Mouse (Mus musculus): Measurements from ENCODE around the gene Grin3a. TPM values are rescaled to one million over a fixed set of nuclear protein-coding genes. Genes with fewer than 3 reads are reported as not detected.
"Not testable (repeated sequence)": the region's sequence is repeated elsewhere in the genome, so short reads cannot be mapped to it uniquely, and the experiment has no call there.

Grin3a gene
- polyA plus RNA-seq, 2 experiments = 0.02 to 0.03 TPM

GRCm38 (mm10) chr4:49623916-49624315, 221.6 kb downstream of the Grin3a start:
- no peak overlapping the region for H3K27ac ChIP-seq
- no peaks in the 10 kb centered on the region for H3K9me3 ChIP-seq (ENCODE audit: control insufficient read depth, low read length)
- WGBS (ENCODE audit: insufficient replicate concordance) = 75% methylated on average over 4 of the region's 4 CpGs
- ATAC-seq (ENCODE audit: insufficient read depth) = no peak
- no peaks in the 10 kb centered on the region for H3K27me3 ChIP-seq (ENCODE audit: control insufficient read depth, insufficient read depth, low read length)
- H3K36me3 ChIP-seq (replicated peaks; ENCODE audit: control insufficient read depth, insufficient read depth, low read depth) = no peaks in the 10 kb centered on the region
- no peak overlapping the region for H3K4me2 ChIP-seq (ENCODE audit: low read depth)
- no peak for DNase-seq (ENCODE audit: low read depth in 3 of 3, low spot score in 3 of 3)
- peaks cover 0 to 4% of the 10 kb centered on the region in 2 experiments; a peak in 1 of 4 replicates for H3K4me1 ChIP-seq (replicated peaks; ENCODE audit: control insufficient read depth in 2 of 2, insufficient read depth in 2 of 2, low read length in 1 of 2)
- no peak overlapping the region for H3K4me3 ChIP-seq (ENCODE audit: insufficient read depth in 1 of 2, low read depth in 2 of 2, low read length in 2 of 2)
- H3K9ac ChIP-seq (replicated peaks) = no peak overlapping the region
- TF ChIP-seq CTCF (IDR thresholded peaks at IDR 0.05; ENCODE audit: low read depth) = no peak
- TF ChIP-seq EP300 (IDR thresholded peaks at IDR 0.05; ENCODE audit: low read depth) = no peak

- Histone ChIP-seq H3K4me1 (replicated peaks; ENCODE audit: control insufficient read depth in 2 of 2, insufficient read depth in 2 of 2, low read length in 1 of 2) (peaks cover 0 to 4% of the 10 kb centered on the region in 2 experiments; a peak in 1 of 4 replicates), H3K9ac (replicated peaks) (no peak overlapping the region), H3K27ac (no peak overlapping the region), H3K4me3 (ENCODE audit: insufficient read depth in 1 of 2, low read depth in 2 of 2, low read length in 2 of 2) (no peak overlapping the region), H3K9me3 (ENCODE audit: control insufficient read depth, low read length) (no peaks in the 10 kb centered on the region), H3K36me3 (replicated peaks; ENCODE audit: control insufficient read depth, insufficient read depth, low read depth) (no peaks in the 10 kb centered on the region), H3K4me2 (ENCODE audit: low read depth) (no peak overlapping the region), H3K27me3 (ENCODE audit: control insufficient read depth, insufficient read depth, low read length) (no peaks in the 10 kb centered on the region)
- WGBS (ENCODE audit: insufficient replicate concordance) = 73% methylated on average over 2 of the region's 2 CpGs
- no peak for ATAC-seq (ENCODE audit: insufficient read depth)
- no peak for TF ChIP-seq EP300 (IDR thresholded peaks at IDR 0.05; ENCODE audit: low read depth)
- TF ChIP-seq CTCF (IDR thresholded peaks at IDR 0.05; ENCODE audit: low read depth) = no peak
- no peak for DNase-seq (ENCODE audit: low read depth in 3 of 3, low spot score in 3 of 3)
These were observed 223.3 kb downstream of the Grin3a start for GRCm38 (mm10) chr4:49622272-49622671.

GRCm38 (mm10) chr4:49619861-49620260, 225.7 kb downstream of the Grin3a start:
- not testable (repeated sequence) for H3K4me1 ChIP-seq (replicated peaks; ENCODE audit: control insufficient read depth in 2 of 2, insufficient read depth in 2 of 2, low read length in 1 of 2)

GRCm38 (mm10) chr4:49616924-49617323, 228.6 kb downstream of the Grin3a start:
- no peak overlapping the region for H3K4me3 ChIP-seq (ENCODE audit: insufficient read depth in 1 of 2, low read depth in 2 of 2, low read length in 2 of 2)
- DNase-seq (ENCODE audit: low read depth in 3 of 3, low spot score in 3 of 3) = no peak
- H3K9me3 ChIP-seq (ENCODE audit: control insufficient read depth, low read length) = no peaks in the 10 kb centered on the region
- 52% methylated on average over 10 of the region's 10 CpGs for WGBS (ENCODE audit: insufficient replicate concordance)
- TF ChIP-seq CTCF (IDR thresholded peaks at IDR 0.05; ENCODE audit: low read depth) (no peak), EP300 (IDR thresholded peaks at IDR 0.05; ENCODE audit: low read depth) (no peak)
- H3K36me3 ChIP-seq (replicated peaks; ENCODE audit: control insufficient read depth, insufficient read depth, low read depth) = no peaks in the 10 kb centered on the region
- no peak overlapping the region for H3K4me2 ChIP-seq (ENCODE audit: low read depth)
- no peak for ATAC-seq (ENCODE audit: insufficient read depth)
- H3K4me1 ChIP-seq (replicated peaks; ENCODE audit: control insufficient read depth in 2 of 2, insufficient read depth in 2 of 2, low read length in 1 of 2) = no peaks in the 10 kb centered on the region
- no peaks in the 10 kb centered on the region for H3K27me3 ChIP-seq (ENCODE audit: control insufficient read depth, insufficient read depth, low read length)
- H3K9ac ChIP-seq (replicated peaks) = no peak overlapping the region
- no peak overlapping the region for H3K27ac ChIP-seq

More at GRCm38 (mm10) chr4:49619861-49620260, 225.7 kb downstream of the Grin3a start:
- H3K9ac ChIP-seq (replicated peaks); ATAC-seq (ENCODE audit: insufficient read depth); DNase-seq (ENCODE audit: low read depth in 3 of 3, low spot score in 3 of 3); H3K4me3 ChIP-seq (ENCODE audit: insufficient read depth in 1 of 2, low read depth in 2 of 2, low read length in 2 of 2); H3K27ac ChIP-seq; H3K9me3 ChIP-seq (ENCODE audit: control insufficient read depth, low read length); H3K4me2 ChIP-seq (ENCODE audit: low read depth); H3K27me3 ChIP-seq (ENCODE audit: control insufficient read depth, insufficient read depth, low read length); H3K36me3 ChIP-seq (replicated peaks; ENCODE audit: control insufficient read depth, insufficient read depth, low read depth): not testable (repeated sequence)
- WGBS (ENCODE audit: insufficient replicate concordance) = 48% methylated on average over 7 of the region's 7 CpGs

Other genes with a start within 250 kb of the Grin3a start
- 4.8 and 5.8 TPM in 2 replicates for gene Tmem246, start 247.9 kb downstream of the Grin3a start, polyA plus RNA-seq (2012; rRNA removed)
- gene Tmem246, start 247.9 kb downstream of the Grin3a start, polyA plus RNA-seq (2014; fragmentation: Nextera tagmentation; extraction: Ambion mirVana) = 6.7 and 9.0 TPM in 2 replicates
- 8.2 and 14.5 TPM in 2 replicates for gene Rnf20, start 213.7 kb downstream of the Grin3a start, polyA plus RNA-seq (2012; rRNA removed)
- gene Rnf20, start 213.7 kb downstream of the Grin3a start, polyA plus RNA-seq (2014; fragmentation: Nextera tagmentation; extraction: Ambion mirVana) = 15.7 and 18.3 TPM in 2 replicates
- not detected in 2 replicates for gene Ppp3r2, start 163.7 kb downstream of the Grin3a start, polyA plus RNA-seq (2012; rRNA removed)
- not detected in 2 replicates for gene Ppp3r2, start 163.7 kb downstream of the Grin3a start, polyA plus RNA-seq (2014; fragmentation: Nextera tagmentation; extraction: Ambion mirVana)